Mouse (Mus musculus) stomach, postnatal 0 days (tissue): Measurements from ENCODE around the gene Pkd1l2.

Experiments used
- CTCF ChIP-seq: IDR thresholded peaks from 2 replicates; pipeline ENCODE4 v1.5.1; 2016; ENCODE audit warnings: antibody characterized with exemption, low read depth, mild to moderate bottlenecking, moderate library complexity
- EP300 ChIP-seq: optimal IDR thresholded peaks from 2 replicates; pipeline ENCODE3; 2016; ENCODE audit warnings: antibody characterized with exemption

DNA sequence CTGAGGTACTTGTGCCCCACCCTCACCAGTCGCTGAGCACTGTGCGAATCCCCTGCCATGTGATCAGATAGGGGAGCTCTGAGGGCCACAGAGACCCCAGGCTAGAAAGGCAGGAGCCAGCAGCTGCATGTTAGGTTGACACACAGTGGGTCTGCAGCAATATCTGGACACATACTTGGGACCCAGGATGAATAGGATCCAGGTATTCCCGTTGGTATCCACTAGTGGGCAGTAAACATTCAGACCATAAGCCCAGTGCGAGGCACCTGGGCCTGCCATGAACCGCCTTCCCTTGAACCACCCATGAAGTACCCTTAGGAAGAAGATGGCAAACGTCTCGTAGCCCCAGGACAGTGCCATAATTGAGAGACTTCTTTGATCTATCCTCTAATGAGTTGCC lies 32.8 kb downstream of the Pkd1l2 start:
- TF ChIP-seq CTCF, result peak; percentile 49
- TF ChIP-seq EP300, result no peak
